Mouse (Mus musculus) retina, adult 2 months (tissue): ENCODE measurements at regions not wholly inside any gene's neighbourhood (a gene's known extent, or its start where the extent isn't known, plus 50 kb on each side); places are given as distances from the start of the nearest gene placed in this dataset.
A peak's percentile ranks its signal among the peaks of the same experiment; 100 is the strongest.

Source experiments
- DNase-seq: peaks from one replicate; pipeline ENCODE4 v3.0.0-alpha.2; 2012; ENCODE audit warnings: low read depth, low spot score

DNA sequence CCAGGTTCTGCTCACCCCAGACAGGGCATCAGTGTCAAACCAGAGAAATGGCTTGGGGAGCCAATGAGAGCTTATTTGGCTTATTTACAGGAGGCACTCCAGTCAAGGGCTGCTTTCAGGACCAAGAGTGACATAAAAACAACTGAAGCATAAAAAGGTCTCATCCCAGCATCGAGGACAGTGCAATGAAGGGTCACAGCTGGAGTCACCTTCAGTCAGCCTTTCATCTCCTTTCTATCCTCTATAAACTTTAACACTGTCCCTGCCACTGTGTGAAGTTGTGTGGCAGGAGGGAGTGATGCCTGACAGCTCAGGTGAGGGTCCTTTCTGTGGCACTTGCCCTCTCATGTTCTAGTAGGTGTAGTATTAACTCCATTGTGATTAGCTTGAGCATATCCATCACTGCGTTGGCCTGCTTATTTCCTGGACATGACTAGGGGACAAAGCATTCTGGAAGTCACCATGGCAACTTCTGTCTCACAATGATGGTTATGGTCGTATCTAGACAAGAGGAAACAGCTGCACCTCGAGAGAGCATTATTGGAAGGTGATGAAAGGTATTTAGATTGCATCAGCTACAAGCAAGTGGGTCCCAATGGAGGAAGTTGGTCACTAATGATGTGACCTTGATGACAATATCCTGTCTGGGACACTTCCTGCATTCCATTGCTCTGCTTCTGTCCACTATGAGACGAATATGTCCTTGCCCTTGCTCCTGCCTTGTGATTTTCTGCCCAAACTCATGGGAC, 87.8 kb upstream of the Enpp6 start:
- no peak for DNase-seq

DNA sequence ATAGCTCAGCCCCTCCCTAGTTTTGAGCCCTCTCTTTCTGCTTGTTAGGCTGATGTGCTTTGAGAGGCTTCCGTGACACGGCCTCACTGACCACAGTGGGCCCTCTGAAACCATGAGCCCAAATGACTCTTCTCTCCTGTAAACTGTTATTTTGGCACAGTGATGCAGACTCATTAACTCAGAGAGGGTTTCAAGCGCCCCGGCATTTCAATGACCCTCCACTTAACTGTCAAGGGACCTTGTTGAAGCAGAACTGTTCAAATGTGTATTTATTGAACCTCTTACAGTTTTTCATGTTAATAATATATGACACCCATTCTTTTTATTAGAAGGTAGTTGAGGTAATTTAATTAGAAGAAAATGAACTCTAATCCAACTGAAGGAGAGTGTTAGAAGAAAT, 85.9 kb upstream of the Enpp6 start:
- DNase-seq = no peak

DNA sequence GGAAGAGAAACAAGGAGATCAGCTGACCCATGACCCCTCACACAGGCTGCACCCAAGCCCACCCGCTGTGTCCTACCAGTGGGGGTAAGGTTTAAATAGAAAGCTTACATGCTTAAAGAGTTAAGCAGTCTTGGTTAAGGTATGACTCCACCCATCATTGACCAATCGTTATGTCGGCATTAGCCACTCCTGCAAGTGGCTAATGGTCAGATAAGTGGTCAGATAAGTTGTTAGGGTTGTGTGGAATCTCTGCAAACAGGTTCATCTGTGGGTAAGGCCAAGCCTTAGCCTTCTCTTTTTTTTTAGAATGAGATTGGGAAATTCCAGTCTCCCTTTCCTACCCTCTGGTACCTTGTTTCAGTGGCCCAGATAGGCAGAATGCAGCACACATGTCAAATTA, 82.0 kb upstream of the Enpp6 start:
- no peak for DNase-seq

DNA sequence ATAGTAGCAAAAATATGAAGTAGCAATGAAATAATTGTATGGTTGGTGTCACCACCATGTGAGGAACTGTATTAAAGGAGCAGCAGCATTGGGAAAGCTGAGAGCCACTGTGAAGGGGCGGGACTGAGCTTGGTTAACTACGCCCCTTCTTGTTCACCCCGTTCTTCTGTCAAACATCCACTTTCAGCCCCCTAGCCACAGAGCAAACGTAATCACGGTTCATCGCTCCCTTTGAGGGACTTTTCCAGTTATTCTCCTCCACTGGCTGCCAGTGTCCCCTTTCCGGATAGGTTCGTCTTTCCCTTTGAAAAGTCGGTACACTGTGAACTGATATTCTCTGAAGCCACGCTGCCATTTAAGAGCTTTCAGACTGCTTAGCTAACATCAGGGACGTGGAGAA, 79.3 kb upstream of the Enpp6 start:
- no peak for DNase-seq

DNA sequence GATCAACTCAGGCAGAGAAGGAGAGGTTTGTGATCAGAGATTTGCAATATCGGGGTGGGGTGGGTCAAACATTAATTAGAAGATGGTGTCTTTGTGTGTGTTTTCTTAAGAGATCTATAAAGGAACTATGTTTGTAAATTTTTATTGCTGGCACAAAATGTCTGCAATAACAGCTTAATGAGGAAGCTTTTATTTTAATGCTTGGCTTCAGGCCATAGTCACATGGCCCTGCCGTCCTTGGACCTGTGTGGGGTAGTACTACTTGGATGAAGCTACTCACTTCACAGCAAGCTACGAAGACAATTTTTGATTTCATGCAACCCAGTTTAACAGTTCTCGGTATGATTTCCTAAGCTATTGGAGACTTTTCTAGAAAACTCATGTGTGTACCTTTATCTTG, 78.5 kb upstream of the Enpp6 start:
- no peak for DNase-seq

DNA sequence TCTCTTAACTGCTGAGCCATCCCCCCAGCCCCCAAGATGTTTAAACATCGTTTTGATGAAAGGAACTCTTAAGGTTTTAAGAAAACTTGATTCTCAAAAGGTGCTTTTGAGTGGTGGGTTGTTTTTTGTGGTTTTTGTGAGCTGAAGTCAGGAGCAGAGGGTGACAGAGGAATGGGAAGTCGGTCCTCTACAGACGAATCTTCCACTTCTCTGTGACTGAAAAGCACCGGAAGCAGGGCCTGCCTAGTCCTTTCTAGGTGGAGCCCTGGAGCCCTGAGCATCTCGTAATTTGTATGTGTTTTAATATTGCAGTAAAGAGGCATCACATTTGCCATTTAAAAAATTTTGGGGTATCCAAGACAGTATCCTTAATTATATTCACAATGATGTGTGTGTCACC, 72.7 kb upstream of the Enpp6 start:
- no peak for DNase-seq

DNA sequence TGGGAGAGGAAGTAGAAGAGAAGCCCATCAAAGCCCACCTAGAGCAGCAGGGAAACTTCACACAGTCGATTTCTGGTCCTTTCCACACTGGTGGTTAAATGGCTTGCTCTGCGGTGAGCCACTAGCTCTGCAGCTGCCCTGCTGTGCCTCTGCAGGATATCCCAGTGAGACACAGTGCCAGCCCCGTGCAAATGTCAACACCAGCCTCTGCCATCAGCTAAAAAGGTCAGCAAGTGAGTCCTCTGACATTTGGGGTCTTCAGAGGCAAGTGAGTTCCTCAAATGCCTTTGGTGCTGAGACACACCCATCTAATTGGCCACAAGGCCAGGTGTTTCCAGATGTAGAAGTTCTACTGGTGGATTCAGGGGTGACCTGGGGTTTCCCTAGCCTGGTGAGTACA, 66.6 kb upstream of the Enpp6 start:
- DNase-seq = no peak

DNA sequence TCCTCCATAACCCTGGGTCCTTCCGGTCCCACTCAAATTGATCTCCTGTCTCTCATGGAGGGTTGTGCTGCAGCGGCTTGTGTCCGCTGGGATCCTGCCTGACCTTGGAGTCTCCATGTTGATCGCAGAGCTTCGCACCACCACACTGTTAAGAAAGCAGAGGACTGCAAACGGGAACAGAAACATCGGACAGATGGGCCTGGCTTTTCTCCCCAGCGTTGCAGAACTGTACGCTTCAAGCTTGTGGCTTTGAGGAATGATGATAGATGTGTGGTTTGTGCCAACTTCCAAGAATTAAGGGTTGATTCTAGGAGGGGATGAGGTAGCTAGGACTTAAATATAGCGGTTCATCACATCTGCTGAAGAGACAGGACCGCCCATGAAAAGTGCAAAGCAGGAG, 65.6 kb upstream of the Enpp6 start:
- DNase-seq = no peak

DNA sequence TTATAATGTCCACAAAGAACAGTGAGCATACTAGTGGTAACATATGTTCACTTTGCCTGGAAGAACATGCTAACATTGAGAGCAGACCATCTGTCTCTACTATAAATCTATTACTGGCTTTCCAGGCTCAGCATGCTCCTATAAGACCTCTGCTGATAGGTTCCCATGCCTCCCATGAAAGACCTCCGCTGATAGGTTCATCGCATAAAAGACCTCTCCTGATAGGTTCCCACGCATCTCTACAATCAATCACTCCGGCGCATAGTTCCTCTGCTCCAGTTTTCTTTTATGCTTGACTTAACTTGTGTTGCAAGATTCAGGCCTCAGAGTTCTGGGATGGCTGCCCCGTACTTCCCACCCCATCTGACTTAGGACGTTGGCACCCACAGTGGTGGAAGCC, 65.1 kb upstream of the Enpp6 start:
- DNase-seq = no peak

DNA sequence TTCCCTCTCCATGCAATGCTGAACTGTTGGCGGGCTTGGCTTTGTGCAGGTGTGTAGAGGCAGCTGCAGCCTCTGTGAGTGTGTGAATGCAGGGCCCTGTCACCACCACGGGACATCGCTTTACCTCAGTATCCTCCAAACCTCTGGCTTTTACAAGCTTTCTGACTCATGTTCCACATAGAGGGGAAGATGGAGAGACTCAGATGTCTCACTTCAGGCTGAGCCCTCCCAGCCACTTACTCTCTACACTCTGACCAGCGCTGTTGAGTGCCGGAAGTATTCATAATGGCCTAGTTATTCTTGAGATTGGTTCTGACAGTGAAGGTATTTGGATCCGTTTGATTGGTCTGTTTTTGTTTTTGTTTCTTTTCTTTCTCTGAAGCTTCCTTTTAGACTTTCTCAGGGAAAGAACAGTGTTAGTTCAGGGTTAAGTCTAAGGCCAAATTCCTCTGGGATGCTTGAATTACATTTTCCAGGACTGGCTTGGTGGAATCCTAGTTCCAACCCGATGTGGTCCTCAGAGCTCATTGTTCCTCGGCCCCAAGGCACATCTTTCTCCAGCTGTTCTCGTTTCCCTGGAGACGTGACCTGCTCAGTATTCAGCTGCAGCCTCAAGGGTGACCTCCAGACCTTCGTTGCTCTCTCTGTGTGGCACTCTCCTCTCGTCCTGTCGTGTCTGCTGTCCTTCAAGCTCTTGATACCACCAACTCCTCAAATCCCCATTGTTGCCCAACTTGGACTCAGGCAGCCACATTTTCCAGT, 61.7 kb upstream of the Enpp6 start:
- no peak for DNase-seq

DNA sequence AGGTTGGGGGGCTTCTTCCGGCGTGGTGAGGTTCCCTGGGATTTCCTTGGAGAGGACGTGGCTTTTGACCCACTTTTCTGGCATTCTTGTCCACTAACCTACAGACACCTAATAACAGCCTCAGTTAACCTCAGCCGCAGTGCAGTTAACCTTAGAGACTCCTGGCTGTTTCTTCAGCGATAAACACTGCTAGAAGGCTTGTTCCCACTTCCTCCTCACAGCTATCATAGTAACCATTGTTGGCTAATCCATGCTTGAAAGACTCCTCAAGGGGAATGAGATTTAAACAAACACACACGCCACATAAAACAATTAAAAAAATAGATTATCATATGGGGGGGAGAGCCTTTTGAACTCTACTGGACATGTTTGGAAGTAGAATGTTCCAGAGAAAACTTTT, 58.0 kb upstream of the Enpp6 start:
- no peak for DNase-seq

DNA sequence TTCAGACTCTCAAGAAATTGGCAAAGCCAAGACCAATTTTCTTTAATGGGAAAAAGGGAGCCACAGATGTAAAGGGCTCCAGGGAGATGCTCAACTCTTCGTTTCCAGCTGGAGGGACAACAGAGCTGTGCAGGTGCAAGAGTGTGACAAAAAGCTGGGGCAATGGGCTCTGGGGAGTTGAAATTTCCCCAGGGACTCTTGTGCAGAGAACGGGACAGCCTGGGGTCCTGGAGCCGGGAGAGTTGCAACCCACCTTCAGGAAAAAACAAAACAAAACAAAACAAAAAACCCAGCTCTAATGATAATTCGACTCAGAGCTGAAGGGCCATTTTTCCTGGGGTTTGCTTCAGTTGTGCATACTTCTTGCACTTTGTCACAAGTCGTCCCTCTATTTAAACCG, 57.0 kb upstream of the Enpp6 start:
- DNase-seq = no peak

DNA sequence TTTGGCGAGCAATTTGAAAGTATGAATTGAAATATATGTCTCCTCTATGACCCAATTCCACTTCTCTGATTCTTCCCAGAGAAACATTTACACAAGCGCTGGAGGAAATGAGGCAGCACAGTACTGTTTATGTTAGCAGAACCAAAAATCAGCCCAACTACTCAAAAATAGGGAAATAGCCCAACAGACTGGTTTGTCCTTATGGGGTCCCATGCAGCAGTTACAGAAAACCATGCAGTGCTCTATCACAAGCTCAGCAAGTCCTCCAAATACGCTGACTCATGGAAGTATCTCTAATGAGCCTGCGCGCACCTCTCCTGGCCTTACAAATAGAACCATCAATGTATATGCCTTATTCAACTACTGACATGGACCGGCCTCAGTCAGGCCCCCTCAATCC, 55.4 kb upstream of the Enpp6 start:
- no peak for DNase-seq

DNA sequence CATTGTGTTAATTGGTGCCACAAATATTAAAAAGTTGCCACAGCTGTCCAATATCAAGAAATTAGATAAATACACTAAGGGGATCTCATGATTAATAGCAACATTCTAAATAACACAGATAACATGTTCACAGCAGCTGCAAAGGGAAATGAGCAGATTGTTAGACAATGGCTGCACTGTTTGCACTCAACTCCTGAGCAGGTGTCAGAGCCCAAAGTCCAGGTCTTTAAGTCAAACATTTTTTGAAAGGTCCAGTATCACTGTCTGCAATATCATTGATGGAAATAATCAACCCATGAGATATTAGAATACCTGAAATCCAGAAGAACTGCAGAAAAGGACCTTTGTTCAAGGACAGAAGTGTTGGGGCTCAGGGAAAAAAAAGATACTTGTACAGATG, 53.4 kb upstream of the Enpp6 start:
- DNase-seq = no peak

DNA sequence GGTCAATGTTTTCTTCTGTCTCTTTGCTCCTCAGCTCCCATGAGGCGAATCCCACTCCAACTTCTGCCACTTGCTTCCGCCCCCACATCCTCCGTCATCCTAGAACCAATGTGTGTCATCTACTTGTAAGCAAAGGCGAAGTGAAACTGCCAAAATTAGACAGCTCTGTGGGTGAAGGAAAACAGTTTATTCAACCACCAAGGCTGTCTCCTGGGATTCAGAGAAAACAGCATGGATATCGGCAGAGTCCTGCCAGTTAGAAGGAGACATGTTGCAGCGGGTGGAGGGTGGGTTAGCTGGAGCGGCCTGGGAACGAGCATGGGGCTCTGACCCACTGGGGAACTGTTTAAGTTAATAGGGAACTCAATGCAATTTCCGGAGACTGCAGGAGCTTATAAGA, 52.4 kb upstream of the Enpp6 start:
- no peak for DNase-seq

DNA sequence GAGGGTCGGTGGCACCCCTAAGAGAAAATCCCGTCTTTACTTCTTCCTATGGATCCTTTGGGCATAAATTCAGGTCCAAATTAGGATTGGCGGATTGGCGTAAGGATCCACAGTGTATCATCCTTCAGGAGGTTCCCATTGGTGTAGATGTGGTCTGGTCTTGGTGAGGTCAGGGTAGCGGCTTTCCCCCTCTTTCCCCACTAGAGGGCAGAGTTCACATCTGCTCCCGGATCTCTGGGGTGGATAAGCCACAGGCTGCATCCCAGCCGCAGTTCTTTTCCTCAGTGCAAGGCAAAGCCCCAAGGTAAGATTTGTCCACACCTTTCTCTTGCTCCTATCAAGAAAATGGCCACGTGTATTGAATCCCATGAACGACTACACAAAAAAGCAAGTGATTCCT, 51.8 kb upstream of the Enpp6 start:
- peak; percentile 45 for DNase-seq

DNA sequence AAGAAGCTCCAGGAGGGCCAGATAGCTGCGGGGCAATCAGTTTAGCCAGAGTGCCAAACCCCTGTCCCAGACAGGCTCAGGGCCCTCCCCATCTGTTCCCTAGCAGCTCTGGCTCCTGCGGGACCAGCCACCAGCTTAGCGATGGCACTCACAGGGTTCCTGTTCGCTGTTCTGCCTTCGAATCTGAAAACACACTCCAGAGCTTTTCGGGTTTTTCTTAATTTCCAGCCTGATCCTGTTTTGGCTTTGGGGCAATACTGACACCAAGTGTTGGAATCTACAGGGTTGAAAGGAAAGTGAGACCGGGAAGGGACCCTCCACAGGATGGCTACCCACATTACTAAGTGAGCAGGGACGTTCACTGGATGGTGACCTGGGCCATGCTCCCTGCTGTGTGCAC, 50.6 kb upstream of the Enpp6 start:
- DNase-seq = no peak
